Mouse (Mus musculus) spleen, embryonic (tissue): ENCODE measurements around the gene Map2k5.

ENCODE experiments used
- CTCF ChIA-PET: fragments of 350-600 bp; sonication (Branson Sonifier 250); formaldehyde crosslinking; loops from one replicate; lab custom pipeline; 2022; lab: Charles Lee

Map2k5 gene

DNA sequence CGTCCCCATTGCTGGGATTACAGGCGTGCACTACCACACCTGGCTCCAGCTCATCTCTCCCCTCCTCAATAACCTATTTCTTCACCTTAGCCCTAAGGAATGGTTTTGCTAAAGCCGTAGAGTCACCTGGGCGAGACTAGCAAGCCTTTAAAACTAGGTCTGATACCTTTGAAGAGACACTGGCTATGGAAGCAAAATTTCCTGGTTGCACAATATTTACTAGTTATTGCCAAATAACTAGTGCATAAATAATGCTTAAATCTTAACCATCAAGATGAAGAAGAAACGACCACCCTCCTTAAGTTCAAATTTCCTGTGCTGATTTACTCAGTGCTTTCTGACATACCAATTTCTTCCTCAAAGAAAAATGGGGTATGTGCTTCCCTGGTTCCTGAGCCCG lies 244.0 kb downstream of the Map2k5 start:
- CTCF ChIA-PET, result no interaction called here

DNA sequence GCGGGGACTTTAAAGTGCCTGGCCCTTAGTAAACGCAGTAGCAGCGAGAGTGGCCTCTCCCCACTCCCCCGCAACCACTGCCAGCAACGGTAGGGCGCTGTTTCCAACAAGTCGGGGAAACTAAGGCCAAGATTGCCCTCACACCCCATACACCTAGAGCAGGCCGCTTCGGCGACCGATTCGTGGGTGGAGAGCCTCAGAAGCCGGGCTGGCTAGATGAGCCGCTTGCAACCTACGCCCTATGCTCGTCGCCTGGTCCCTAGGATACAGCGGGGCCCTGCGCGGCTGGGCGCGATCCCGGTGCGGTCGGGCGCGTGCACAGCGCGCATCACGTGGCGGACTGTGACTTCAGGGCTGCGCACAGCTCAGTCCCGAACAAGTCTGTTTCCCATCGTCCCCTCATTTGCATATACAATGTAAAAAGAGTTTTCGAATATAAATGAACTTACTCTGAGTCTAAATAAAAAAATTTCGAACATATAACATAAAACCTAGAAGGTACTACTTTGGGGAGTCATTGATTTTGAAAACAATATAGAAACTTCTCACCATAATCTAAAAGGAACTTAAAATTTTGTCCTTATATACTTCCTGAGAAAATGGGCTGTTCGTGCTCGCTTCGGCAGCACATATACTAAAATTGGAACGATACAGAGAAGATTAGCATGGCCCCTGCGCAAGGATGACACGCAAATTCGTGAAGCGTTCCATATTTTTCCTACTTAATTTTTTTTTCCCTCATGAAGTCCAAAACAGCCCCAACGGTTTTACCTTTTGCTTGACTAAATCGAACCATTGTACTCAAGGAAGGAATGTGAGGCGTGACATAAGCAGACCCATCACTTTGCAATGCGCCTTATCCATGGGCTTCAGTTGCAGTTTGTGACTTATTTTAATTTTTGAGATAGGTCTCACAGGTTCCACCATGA lies 244.8 kb downstream of the Map2k5 start:
- CTCF ChIA-PET, result no interaction called here

- CTCF ChIA-PET, result interaction anchor here (0.5 kb wide), 1 partner anchor 77 kb away, joined by 3 read pairs; no protein-coding TSS in a partner anchor
Observed at GRCm38 (mm10) chr9:63131957-63132602, 245.6 kb downstream of the Map2k5 start.

DNA sequence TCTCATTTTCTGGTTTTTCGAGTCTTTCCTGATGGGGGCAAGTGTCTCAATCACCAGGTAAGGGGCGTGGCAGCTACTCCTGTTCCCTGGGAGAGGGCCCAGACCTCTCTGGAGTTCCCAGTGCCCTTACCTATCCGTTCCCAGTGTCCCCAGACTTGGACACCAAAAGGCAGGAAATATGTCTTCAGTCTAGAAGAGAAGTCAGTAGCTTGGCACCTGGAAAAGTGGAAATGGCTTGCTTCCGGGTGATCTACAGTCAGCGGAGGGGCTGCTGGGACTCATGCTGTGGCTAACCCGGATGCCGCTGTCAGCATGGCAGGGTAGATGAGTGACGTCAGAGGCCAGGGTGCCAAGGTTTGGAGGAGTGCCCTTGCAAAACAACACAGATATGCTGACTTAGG lies 248.1 kb downstream of the Map2k5 start:
- CTCF ChIA-PET, result no interaction called here

- CTCF ChIA-PET, result no interaction called here
Observed at GRCm38 (mm10) chr9:63124512-63124911, 253.2 kb downstream of the Map2k5 start.

GRCm38 (mm10) chr9:63123451-63124438 lies 254.0 kb downstream of the Map2k5 start:
- CTCF ChIA-PET, result interaction anchor here (0.5 to 0.8 kb wide), 2 partner anchors 128 to 276 kb away, joined by 3 to 4 read pairs; no protein-coding TSS in a partner anchor

DNA sequence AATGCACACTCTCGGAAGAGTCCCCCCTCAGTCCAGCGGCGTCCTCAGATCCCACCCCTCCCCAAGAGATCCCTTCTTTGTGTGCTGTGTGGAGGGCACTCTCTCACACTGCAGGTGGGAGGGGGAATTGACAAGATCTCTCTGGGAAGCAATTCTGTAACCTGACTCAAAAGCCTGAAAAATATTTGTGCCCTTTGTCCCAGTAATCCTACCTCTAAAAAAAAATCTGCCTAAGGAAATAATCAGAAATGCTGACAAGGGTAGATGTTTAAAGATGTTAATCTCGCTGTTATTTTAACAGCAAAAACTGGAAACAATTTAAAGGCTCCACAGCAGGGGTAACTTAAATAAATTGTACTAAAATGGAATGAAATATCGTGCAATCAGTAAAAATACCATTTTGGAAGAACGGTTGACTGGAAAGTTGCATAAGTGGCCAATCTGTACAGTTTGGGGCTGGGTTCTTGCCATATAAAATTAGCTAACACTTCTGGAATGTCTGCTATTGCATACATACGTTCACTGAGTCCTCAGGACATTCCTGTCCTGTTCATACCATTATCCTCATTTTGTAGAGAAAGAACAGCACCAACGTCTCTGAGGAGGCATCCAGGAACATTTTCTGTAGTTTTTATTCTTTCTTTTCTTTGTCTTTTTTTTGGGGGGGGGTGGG lies 255.4 kb downstream of the Map2k5 start:
- CTCF ChIA-PET, result interaction anchor here (0.7 kb wide), 1 partner anchor 392 kb away, joined by 5 read pairs; no protein-coding TSS in a partner anchor

DNA sequence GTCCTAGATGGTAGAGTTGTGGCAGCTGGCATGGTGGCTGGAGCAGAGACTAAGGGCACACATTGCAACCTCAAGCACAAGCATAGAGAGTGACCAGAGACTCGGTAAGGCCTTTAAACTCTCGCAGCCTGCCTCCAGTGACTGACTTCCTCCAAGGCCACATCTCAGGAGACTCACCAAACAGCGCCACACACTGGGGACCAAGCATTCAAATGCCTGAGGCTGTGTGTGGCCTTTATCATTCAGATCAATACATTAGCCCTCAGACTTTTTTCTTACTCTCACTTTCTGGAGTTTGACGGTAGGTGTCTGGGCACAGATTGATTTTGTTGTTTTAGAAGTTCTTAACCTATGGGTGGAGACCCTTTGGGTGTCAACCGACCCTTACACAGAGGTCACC lies 259.3 kb downstream of the Map2k5 start:
- CTCF ChIA-PET, result no interaction called here
